Mouse (Mus musculus) lung, adult 2 months (tissue): ENCODE measurements around the gene Pet100.

ENCODE experiments used
- CTCF ChIP-seq: fragments of 200-500 bp; IDR thresholded peaks from 2 replicates; pipeline ENCODE4 v1.5.1; 2011; ENCODE audit warnings: mild to moderate bottlenecking, low read length, control low read depth; ENCODE audit not compliant: insufficient read depth
- POLR2A ChIP-seq: fragments of 200-500 bp; IDR thresholded peaks from 2 replicates; pipeline ENCODE4 v1.6.1; 2011; ENCODE audit warnings: low read depth, mild to moderate bottlenecking, control low read depth, low read length, borderline replicate concordance; ENCODE audit errors: extremely low read depth

DNA sequence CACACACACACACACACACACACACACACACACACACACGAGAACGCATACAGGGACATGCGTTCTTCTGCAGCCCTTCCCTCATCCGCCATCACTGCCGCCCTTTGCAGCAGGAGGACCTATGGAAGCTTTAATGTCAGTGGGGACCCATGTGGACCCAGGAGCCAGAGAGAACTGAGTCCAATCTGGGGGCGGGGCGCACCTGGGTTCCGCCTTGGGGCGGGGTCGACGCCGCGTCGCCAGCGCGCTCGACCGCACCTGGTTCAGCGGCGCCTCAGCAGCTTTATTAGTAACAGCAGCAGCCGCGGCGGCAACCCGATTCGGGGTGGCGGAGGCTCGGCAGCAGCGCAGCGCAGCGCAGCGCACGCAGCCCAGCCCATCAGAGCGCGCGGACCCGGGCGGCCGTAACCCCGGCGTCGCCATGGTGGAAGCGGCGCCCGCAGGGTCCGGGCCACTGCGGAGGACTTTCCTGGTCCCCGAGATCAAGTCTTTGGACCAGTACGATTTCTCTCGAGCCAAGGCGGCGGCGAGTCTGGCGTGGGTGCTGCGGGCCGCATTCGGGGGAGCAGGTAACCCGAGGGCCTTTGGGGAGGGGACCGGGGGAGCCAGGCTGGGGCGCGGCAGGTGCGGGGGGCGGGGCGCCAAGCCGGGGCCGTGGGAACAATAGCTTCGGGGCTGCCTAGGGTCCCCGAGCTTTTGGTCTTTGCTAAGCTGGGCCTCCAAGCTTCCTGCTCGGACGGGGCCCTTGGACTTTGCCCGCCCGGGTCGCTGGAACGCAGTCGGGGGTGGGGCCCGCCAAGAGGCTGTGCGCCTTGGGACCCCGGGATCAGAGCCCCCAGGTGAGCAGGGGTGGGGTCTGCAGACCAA, 33.7 kb upstream of the Pet100 start:
- TF ChIP-seq CTCF, result no peak
- TF ChIP-seq POLR2A, result peak; percentile 58; the same call in 1 of the 2 replicates
